Mouse (Mus musculus) T-helper 1 cell (primary cell): ENCODE measurements at regions not wholly inside any gene's neighbourhood (a gene's known extent, or its start where the extent isn't known, plus 50 kb on each side); places are given as distances from the start of the nearest gene placed in this dataset.

Source experiments
- in situ Hi-C: fragments of 300-600 bp; cut with MboI, MseI; formaldehyde crosslinking; loops from one replicate; pipeline ENCODE4 v1.15.1; 2025; ENCODE audit warnings: high pct_unique_total_duplicates

DNA sequence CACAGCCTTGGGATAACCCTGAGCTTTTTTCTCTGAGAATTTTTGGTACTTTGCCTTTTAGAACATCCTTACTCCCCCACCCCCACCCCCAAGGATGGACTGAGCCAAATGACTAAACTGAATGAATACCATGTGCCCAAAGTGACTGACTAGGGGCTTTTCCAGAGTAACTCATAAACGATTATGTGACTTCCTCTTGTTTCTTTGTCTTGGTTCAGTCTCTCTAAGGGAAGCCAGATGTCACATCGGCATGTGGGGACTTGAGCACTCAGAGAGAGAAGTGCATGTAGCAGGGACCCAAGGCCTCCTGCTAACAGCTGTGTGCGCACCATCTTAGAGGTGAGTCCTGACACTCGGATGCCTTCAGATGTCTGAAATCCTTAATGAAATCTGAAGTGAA is 63.8 kb upstream of the Gm47985 start:
- in situ Hi-C loops, result no loop called here

DNA sequence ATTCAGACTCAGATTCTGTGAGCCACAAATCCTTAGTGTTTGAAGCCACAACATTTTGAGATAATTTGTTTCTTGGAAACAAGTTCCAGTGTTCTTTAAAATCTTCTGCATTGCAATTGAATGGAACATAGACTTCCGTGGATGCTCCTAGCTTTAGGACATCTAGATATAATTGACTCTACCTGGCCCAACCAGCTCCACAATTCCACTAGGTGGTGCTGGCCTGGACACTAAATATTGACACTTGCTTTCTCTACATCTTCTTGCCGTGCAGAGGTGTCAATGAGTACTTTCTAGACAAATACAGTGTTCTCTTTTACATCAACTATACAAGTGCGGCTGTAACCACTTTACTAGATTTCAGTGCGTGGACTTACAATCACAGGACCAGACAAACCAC is 63.4 kb upstream of the Gm47985 start:
- in situ Hi-C loops, result no loop called here

DNA sequence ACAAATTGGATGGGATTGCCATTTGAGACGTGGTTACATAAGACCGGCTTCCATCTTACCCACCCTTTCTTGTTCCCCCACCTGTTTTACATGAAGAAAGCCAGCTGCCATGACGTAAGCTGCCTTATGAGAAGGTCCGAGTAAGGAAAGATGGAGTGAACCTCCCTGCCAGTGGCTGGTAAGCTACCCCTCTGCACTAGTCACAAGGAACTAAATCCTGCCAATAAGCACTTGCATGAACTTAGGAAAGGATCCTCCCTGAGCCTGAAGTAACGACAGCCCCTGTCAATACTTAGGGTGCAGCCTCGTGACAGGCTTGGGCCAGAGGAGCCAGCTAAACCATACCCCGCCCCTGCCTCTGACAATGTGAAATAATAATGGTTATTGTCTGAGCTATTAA is 62.8 kb upstream of the Gm47985 start:
- in situ Hi-C loops, result no loop called here

GRCm38 (mm10) chr1:151121686-151122085 is 60.7 kb upstream of the Gm47985 start:
- in situ Hi-C loops, result no loop called here

- in situ Hi-C loops, result no loop called here
These were observed 58.4 kb upstream of the Gm47985 start for GRCm38 (mm10) chr1:151123964-151124363.

DNA sequence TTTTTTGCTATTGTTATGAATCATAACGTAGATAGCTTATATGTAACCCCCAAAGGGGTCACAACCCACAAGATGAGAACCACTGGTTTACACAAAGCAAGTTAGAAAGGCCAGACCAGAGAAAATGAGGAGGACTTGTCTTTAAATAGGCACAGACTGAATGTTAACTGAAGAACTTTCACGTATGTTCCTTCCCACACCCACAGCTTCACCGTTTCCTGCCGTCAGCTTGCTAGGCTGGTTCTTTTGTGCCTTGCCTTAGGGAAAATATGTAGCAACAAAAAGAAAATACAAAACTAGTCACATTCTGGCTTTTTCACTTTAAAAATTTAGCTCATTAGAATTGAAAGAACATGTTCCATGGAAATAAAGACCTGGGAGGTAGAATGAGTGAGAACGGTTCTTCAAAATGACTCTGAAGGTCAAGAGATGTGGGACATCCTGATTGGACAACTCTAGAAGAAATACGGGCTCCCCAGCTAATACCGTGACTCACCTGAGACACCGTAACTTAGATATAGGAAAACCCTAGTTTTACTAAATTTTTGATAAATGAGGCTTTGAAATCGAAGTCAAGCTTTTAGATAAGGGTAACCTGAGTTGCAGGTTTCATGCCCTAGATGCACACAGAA is 57.2 kb upstream of the Gm47985 start:
- in situ Hi-C loops, result no loop called here

DNA sequence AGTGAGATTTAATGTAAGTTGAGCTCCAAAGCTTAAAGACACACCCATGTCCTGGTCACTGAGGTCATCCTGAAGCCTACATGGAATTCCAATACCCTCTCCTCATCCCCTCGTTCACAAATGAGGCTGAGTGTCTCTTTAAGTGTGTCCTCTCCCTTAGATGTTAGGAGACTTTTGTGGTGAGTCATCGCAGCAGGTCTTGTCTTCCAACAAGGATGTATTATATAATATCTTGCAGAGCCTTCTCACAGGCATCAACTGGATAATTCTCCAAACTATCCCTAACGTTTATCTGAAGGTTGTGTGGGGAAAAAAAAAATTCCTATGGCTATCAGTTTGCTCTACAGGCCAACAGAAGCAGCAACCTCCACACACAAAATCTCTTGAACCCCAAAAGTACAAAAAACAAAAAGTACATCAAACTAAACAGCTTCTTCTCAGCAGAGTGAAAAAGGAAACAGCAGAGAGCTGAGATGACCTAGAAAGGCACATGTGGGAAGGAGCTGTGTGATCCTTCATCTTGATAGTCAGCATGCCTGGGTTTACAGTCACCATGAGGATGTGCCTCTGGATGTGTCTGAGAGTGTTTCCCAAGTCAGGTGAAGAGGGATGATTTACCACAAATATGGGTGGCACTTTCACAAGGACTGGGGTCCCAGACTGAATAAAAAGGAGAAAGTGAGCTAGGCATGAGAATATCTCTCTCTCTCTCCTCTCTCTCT is 56.4 kb upstream of the Gm47985 start:
- in situ Hi-C loops, result no loop called here

- in situ Hi-C loops, result no loop called here
These were observed 55.6 kb upstream of the Gm47985 start for GRCm38 (mm10) chr1:151126756-151127155.

- in situ Hi-C loops, result no loop called here
These were observed 54.3 kb upstream of the Gm47985 start for GRCm38 (mm10) chr1:151128005-151128404.

- in situ Hi-C loops, result no loop called here
These were observed 53.4 kb upstream of the Gm47985 start for GRCm38 (mm10) chr1:151128955-151129354.

GRCm38 (mm10) chr1:151130036-151130435 is 52.3 kb upstream of the Gm47985 start:
- in situ Hi-C loops, result no loop called here

DNA sequence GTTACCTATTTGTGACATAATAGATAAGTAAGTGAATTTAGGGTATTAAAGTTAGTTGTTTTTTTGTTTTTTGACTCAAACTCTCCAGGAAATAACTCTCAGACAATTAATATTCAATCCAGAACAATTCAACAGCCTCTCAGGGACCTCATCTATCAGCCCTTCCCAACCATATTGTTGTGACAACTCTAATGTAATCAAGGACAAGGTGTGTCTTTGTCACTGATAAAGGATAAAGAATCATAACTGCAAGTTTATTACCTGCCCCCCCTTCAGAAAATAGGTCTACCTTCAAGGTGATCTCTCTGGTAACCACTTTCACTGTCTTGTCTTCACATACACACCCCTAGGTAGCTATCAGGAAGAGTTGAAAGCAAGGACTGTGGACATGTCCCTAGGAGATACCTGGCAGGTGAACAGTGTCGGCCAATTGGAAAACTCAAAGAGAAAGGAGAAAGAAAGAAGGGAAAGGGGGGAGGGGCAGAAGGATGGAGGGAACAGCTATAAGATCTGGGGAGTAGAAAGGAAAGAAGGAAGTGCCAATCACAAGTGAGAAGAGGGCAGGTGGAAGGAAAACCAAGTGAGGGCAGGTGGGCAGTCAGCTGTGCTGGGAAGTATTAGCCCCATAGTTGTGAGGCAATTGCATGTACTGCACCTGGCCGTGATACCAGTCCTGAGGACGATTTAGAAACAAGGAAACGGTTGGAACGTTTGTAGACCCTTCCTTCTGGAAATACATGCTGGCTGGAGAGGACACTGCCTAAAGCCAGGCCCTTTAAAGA is 51.3 kb upstream of the Gm47985 start:
- in situ Hi-C loops, result no loop called here

GRCm38 (mm10) chr1:151131627-151132284 is 50.6 kb upstream of the Gm47985 start:
- in situ Hi-C loops, result no loop called here
